Mouse (Mus musculus) liver, embryonic 14.5 days (tissue): ENCODE data around the gene Cntn1. TPM values are rescaled to one million over a fixed set of nuclear protein-coding genes. Genes with fewer than 3 reads are reported as not detected.

Experiments
- ATAC-seq: fragments of 200-750 bp; cut with Nextera tagmentation; 2 replicates; pipeline ENCODE4 v1.8.0; 2017; ENCODE audit warnings: moderate number of reproducible peaks, mild to moderate bottlenecking, moderate library complexity; ENCODE audit not compliant: insufficient read depth
- DNase-seq, 3 experiments: peaks; one replicate each; pipeline ENCODE4 v3.0.0-alpha.2; 2012 to 2013; ENCODE audit warnings: low read depth in 3 of 3, low spot score in 3 of 3
- H3K27ac ChIP-seq: fragments of 300-500 bp; sonication (generic); 2 replicates; pipeline ENCODE4 v1.5.1; 2014; ENCODE audit warnings: moderate library complexity, mild to moderate bottlenecking, control low read depth, inconsistent platforms
- H3K27me3 ChIP-seq: fragments of 300-500 bp; sonication (generic); 2 replicates; pipeline ENCODE4 v1.6.1; 2014; ENCODE audit warnings: mild to moderate bottlenecking, low read length, moderate library complexity; ENCODE audit not compliant: control insufficient read depth, insufficient read depth
- H3K36me3 ChIP-seq: fragments of 300-500 bp; sonication (generic); replicated peaks from 2 replicates; pipeline ENCODE4 v1.6.1; 2014; ENCODE audit warnings: low read depth; ENCODE audit not compliant: control insufficient read depth, insufficient read depth
- H3K4me1 ChIP-seq, 2 experiments: fragments of 200-500 bp in 1 of 2; fragments of 300-500 bp in 1 of 2; sonication (generic) in 1 of 2; replicated peaks; 2 replicates each; pipeline ENCODE4 v1.6.1; 2012 to 2014; ENCODE audit warnings: antibody characterized with exemption in 1 of 2, inconsistent platforms in 1 of 2, low read length in 1 of 2; ENCODE audit not compliant: control insufficient read depth in 2 of 2, insufficient read depth in 2 of 2
- H3K4me2 ChIP-seq: fragments of 300-500 bp; sonication (generic); 2 replicates; pipeline ENCODE4 v1.6.1; 2014; ENCODE audit warnings: low read depth, mild to moderate bottlenecking, control low read depth, moderate library complexity
- H3K4me3 ChIP-seq, 2 experiments: fragments of 200-500 bp in 1 of 2; fragments of 300-500 bp in 1 of 2; sonication (generic) in 1 of 2; 2 replicates each; pipeline ENCODE4 v1.5.1; 2012 to 2014; ENCODE audit warnings: low read depth in 2 of 2, low read length in 2 of 2, mild to moderate bottlenecking in 2 of 2, control low read depth in 1 of 2, inconsistent platforms in 1 of 2, moderate library complexity in 1 of 2; ENCODE audit not compliant: insufficient read depth in 1 of 2
- H3K9ac ChIP-seq: fragments of 300-500 bp; sonication (generic); replicated peaks from 2 replicates; pipeline ENCODE4 v1.6.1; 2014; ENCODE audit warnings: mild to moderate bottlenecking, control low read depth, moderate library complexity
- H3K9me3 ChIP-seq: fragments of 300-500 bp; sonication (generic); 2 replicates; pipeline ENCODE4 v1.6.1; 2016; ENCODE audit warnings: low read length, mixed read lengths; ENCODE audit not compliant: control insufficient read depth
- CTCF ChIP-seq: IDR thresholded peaks from 2 replicates; pipeline ENCODE4 v1.5.1; 2016; ENCODE audit warnings: antibody characterized with exemption, low read depth, control low read depth
- EP300 ChIP-seq: IDR thresholded peaks from 2 replicates; pipeline ENCODE4 v1.6.1; 2016; ENCODE audit warnings: antibody characterized with exemption, low read depth
- WGBS: fragments of 180-500 bp; shearing (Covaris S2); extraction: QIAGEN DNeasy Blood & Tissue Kit; methylation state at CpG from one replicate; pipeline ENCODE4 v1.1.7; 2014; ENCODE audit not compliant: insufficient replicate concordance; 5-methylcytosine and 5-hydroxymethylcytosine counted together
- polyA plus RNA-seq, 2 experiments: library from polyadenylated mRNA; depleted of rRNA in 1 of 2; stranded (reverse) in 1 of 2; unstranded in 1 of 2; fragments of >200 nt; fragmentation: Nextera tagmentation in 1 of 2; extraction: Ambion mirVana in 1 of 2; gene quantifications; 2 replicates each; pipeline versions ENCODE4 v1.2.1 to v1.2.3; 2012 to 2014

Gene Cntn1
- polyA plus RNA-seq, 2 experiments: 0.02 TPM; not detected in 1

DNA sequence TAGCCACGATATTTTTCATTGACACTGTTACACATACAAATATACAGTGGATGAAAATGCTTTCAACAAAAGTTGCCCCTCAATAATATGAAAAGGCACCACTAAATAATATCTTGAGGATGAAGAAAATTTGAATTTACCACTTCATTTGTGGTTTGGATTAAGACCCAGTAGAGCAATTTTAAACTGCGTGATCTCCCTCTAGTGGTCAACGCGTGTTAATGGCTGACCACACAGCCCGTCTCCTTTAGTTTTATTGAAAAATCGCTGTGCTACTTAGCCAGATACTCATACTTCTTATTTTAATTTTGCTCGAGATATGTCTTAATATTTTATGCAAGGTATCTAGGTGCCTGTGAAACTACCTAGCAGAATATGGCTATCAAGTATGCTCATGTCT is 180.4 kb downstream of the Cntn1 start:
- DNase-seq (no peak), ATAC-seq (no peak)
- TF ChIP-seq CTCF: peak; percentile 51; the same call in 1 of the 2 replicates
- TF ChIP-seq EP300: no peak
- Histone ChIP-seq H3K9ac (no peak overlapping the region), H3K4me3 (no peak overlapping the region), H3K4me2 (no peak overlapping the region), H3K4me1 (no peaks in the 10 kb centered on the region), H3K27me3 (no peaks in the 10 kb centered on the region), H3K27ac (no peak overlapping the region), H3K36me3 (no peaks in the 10 kb centered on the region), H3K9me3 (no peaks in the 10 kb centered on the region)
- WGBS: 20% methylated on average over 7 of the region's 7 CpGs

DNA sequence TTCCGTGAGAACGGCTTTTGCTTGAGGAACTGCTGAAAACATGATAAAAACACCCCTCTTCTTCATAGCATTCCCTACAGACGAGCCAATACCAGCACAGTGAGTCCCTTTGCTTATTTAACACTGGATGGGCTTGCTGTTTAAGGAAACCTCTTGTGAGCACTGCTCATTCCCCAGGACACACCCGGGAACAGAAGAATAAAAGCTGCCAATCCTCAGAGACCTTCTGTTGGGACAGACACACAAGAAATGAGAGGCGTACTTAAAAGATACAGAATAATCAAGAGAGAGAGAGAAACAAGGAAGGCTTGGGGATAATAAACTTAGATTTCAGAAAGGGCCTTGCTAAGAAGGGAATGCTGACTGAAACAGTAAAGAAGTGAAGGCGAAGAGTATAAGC is 184.9 kb downstream of the Cntn1 start:
- Histone ChIP-seq H3K4me3 (no peak overlapping the region), H3K36me3 (no peaks in the 10 kb centered on the region), H3K9me3 (no peaks in the 10 kb centered on the region), H3K27me3 (no peaks in the 10 kb centered on the region), H3K9ac (no peak overlapping the region), H3K4me2 (no peak overlapping the region), H3K4me1 (no peaks in the 10 kb centered on the region), H3K27ac (no peak overlapping the region)
- no peak for TF ChIP-seq CTCF
- TF ChIP-seq EP300: no peak
- no peak for ATAC-seq
- no peak for DNase-seq
- WGBS: 61% methylated on average over 6 of the region's 6 CpGs

DNA sequence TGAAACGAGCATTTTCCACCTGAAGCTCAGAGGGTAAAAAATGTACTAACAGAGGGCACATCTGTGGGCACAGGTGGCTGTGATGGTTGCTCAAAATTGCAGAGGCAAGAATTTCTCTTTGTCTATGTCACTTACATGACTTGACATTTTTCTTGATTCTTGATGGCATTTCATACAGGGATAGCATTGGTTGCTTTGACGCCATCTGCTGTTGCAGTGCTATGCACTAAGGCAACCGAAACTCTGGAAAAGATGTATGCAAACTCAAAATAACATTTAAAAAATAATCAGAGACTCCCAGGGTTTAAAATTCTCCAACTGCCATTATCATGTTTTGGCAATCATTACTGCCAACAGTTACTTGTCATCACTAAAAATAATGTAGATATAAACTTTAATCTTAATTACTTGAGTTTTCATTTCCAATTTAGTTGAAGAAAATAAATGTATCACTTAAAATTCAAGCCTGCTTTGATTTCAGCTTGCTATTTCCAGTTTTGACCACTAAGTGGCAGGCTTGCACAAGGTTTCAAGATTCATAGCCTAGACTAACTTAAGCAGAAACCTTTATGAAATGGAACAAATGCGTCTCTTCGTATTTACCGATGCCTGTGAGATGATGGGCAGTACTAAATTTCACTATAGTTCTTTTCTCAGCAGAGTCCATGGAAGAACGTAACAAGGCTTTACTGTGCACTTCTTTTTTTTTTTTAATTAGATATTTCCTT is 214.2 kb downstream of the Cntn1 start:
- H3K4me1 ChIP-seq: no peaks in the 10 kb centered on the region
- no peaks in the 10 kb centered on the region for H3K36me3 ChIP-seq
- no peaks in the 10 kb centered on the region for H3K9me3 ChIP-seq
- no peak overlapping the region for H3K9ac ChIP-seq
- no peak overlapping the region for H3K4me3 ChIP-seq
- no peak overlapping the region for H3K4me2 ChIP-seq
- WGBS: 24% methylated on average over 7 of the region's 7 CpGs
- no peak overlapping the region for H3K27ac ChIP-seq
- ATAC-seq (no peak), DNase-seq (peak in 2 of 3 experiments; percentile 4 to 6)
- peak; percentile 43; the same call in 1 of the 2 replicates for TF ChIP-seq CTCF
- TF ChIP-seq EP300: no peak
- H3K27me3 ChIP-seq: no peaks in the 10 kb centered on the region

DNA sequence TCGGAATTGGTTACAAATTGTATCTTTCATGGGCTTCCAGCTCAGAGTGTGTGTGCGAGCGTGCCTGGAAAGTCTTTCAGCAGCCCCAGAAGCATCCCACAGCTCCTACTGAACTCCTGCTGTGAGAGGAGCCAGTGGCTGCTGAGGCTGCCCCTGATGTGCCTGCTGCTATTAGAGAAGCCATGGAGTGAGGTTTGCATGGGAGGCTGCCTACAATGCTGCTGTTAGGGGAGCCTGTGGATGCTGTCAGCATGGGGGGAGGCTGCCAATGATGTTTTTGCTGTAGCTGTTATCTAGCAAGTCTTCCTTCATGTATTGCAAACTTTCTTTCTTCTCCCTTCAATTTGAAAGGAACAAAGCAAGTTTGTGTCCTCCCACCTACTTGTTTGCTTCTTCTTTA is 217.4 kb downstream of the Cntn1 start:
- no peaks in the 10 kb centered on the region for H3K27me3 ChIP-seq
- TF ChIP-seq EP300 (no peak), CTCF (no peak)
- H3K9me3 ChIP-seq: no peaks in the 10 kb centered on the region
- H3K4me2 ChIP-seq: no peak overlapping the region
- no peak for DNase-seq
- no peaks in the 10 kb centered on the region for H3K4me1 ChIP-seq
- 60% methylated on average over 3 of the region's 3 CpGs for WGBS
- H3K4me3 ChIP-seq: no peak overlapping the region
- no peaks in the 10 kb centered on the region for H3K36me3 ChIP-seq
- no peak overlapping the region for H3K27ac ChIP-seq
- no peak for ATAC-seq
- no peak overlapping the region for H3K9ac ChIP-seq

DNA sequence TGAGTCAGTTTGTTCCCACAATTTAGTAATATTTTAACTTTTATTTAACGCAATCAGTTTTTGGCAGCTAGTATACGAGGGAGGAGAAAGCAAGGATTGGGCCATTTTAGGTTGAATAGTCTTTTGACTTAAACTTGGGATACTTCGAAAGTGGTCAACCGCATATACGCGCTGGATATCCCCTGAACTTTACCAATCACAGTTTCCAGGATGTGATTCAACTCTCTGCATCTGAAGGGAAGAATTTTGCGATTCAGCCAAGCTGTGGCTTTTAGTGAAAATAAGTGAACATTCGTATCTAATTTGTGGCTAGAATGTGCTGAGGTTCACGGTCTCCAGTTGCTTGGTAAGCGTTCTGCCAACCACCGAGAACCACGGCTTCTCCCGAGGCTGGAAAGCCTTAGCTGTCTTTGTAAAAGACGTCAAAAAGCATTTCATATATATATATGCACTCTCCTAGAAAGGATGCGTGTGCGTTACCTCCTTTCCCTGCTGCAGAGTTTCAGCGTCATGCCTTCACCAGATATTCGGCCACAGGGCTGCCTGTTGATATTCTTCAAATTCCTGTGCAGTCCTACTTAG is 217.9 kb downstream of the Cntn1 start:
- DNase-seq (no peak), ATAC-seq (no peak)
- Histone ChIP-seq H3K4me2 (no peak overlapping the region), H3K9ac (no peak overlapping the region), H3K27ac (no peak overlapping the region), H3K4me3 (no peak overlapping the region), H3K36me3 (no peaks in the 10 kb centered on the region), H3K4me1 (no peaks in the 10 kb centered on the region), H3K27me3 (no peaks in the 10 kb centered on the region), H3K9me3 (no peaks in the 10 kb centered on the region)
- TF ChIP-seq EP300 (no peak), CTCF (no peak)
- WGBS: 70% methylated on average over 18 of the region's 18 CpGs
